Mouse (Mus musculus): ENCODE results near the gene Eps8l2.
A peak's percentile ranks its signal among the peaks of the same experiment; 100 is the strongest.

Gene Eps8l2

DNA sequence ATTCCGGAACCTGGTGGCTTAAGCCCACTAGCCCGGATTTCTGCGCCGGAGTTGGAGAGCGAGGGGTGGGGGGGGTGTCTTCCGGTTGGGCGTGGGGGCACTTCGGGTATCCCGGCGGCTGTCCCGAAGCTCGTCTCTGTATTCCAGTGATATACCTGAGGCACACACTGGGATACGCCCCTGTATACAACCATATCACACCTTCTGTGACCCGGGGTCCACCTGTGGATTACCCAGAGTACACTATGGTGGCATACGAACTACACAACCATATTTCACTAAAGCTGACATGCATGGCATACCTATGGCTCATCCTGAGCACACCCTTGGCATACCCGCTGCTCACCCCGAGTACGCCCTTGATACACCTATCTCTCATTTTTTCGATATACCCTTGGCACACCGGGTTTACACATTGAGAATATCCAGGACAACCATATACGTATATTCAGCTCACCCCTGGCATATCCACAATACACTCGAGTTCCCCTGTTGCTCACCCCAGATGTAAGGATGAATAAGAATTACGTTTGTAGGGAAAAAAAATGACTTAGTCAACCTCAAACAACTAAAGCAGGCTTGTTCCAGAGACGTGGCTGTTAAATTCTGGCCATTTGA is 10.2 kb upstream of the Eps8l2 start:
- no peak for DNase-seq (ENCODE audit: inconsistent age in 2 of 2, low spot score in 1 of 2)

DNA sequence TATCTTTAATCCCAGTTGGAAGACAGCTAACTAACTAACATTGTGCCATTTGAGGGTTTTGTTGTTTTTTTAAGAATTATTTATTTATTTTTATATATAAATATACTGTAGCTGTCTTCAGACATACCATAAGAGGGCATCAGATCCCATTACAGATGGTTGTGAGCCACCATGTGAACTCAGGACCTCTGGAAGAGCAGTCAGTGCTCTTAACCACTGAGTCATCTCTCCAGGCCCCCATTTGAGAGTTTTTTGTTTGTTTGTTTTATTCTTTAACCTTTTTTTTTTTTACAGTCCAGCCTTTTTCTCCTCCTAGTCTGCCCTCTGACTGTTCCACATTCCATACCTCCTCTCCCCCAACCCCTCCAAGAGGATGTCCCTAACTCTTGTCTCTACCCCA is 8.0 kb upstream of the Eps8l2 start:
- DNase-seq (ENCODE audit: inconsistent age in 2 of 2, low spot score in 1 of 2), result no peak

DNA sequence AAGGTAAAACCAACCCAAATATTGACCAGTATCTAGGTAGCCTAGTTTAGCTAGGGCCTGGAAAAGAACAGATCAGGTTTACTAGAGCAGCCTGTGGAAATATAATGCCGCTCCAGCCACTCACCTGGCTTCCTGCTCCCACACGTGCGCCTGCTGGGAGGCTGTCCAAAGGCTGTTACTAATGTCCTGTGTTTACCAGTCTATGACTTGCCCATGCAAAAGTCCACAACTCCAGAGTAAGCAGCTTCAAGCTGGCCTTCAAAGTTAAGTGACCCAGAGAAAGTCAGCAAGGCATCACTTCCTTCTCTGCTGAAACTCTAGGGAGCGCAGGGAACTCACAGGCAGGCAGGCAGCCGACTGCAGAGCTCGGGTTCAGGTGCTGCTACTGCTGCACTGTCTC is 6.7 kb upstream of the Eps8l2 start:
- DNase-seq (ENCODE audit: inconsistent age in 2 of 2, low spot score in 1 of 2), result no peak

DNA sequence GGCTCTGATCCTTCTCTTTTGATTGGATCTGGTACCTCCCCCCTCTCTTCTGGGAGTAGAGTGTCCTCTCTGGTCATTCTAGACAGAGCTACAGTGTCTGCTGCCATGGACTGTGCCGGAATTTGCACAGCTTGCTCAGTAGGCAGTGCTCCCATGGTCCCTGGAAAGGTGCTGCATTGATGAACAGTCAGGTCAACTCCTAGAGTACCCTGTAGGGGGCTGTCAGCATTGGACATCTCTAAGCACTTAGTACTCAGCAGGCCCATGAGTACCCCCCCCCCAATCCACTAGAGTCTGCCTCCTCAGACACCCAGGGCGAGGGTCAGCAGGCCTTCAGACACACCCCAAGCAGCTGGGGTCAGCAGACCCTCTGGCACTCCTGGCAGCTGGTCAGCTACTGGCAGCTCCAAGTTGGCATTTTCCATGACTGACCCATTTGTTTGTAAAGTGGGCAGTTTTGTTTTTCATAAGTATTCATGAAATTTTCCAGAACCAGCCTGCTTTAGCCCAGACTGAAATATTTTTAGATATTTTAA is 3.6 kb upstream of the Eps8l2 start:
- peak in 1 of 2 experiments; percentile 39 for DNase-seq (ENCODE audit: inconsistent age in 2 of 2, low spot score in 1 of 2)

DNA sequence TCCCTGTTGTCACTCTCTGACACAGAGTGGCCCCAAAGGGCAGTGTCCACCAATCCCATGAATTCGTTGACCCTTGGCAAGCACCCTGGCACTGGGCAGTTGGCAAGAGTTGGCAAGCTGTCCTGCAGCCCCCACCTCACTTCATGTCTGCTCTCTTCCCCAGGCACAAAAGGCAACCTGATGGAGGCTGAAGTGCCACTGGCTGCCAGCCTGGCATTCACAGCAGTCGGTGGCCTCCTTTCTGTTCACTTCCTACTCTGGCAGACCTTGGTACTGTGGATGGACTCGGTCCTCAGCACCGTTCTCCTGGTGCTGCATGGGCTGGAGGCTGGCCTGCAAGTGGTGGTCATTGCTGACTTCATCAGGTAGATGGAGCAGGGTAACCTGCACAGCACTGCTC is 3.0 kb upstream of the Eps8l2 start:
- no peak for DNase-seq (ENCODE audit: inconsistent age in 2 of 2, low spot score in 1 of 2)

DNA sequence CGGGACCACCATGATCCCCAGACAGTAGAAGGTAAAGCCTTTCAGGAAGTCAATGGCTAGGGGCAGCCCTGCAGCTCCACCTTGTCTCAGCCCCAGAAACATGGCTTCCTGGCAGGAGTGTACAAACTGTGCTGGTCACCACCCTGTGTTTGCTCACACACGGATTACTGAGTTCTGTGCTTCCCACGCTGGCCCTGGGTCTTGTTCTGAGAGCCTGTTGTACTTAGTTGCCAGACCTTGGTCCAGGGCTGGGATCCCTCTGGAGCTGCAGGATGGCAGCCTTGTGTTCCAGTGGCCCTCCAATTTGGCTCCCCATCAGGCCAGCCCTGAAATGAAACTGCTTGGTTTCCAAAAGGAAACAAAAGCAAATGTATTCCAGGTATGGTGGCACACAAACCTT is 2.4 kb upstream of the Eps8l2 start:
- DNase-seq (ENCODE audit: inconsistent age in 2 of 2, low spot score in 1 of 2), result no peak

DNA sequence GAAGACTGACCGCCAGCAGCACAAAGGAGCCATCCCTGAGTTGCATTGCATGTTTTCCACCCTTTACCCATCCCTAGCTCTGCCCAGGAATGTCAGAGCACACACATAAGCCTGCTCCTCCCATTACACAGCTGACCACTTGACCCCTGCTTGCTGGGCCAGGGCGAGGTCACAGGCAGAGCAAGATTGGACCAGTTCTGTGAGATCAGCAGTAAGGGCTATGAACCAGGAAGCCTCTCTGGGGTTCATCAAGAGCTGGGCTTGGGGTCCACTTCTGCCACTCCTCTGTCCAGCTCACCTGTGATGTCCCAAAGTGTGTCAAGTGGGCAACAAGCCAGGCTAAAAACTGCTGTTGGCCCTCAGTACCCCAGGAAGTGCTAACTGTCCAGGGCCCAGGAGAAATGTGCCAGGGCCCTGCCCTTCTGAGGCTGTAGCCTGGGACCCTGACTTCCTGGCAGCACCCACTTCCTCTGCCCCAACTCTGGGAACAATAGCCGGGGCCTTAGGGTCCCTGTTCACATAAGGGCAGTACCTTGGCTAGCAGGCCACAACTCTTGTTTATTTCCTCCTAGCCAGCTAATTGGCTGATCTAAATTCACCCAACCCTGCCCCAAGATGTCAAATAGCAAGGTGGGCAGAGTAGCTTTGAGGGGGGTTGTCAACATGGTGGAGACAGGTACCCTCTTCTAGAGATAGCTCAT is 814 bp upstream of the Eps8l2 start:
- DNase-seq (ENCODE audit: inconsistent age in 2 of 2, low spot score in 1 of 2), result no peak

DNA sequence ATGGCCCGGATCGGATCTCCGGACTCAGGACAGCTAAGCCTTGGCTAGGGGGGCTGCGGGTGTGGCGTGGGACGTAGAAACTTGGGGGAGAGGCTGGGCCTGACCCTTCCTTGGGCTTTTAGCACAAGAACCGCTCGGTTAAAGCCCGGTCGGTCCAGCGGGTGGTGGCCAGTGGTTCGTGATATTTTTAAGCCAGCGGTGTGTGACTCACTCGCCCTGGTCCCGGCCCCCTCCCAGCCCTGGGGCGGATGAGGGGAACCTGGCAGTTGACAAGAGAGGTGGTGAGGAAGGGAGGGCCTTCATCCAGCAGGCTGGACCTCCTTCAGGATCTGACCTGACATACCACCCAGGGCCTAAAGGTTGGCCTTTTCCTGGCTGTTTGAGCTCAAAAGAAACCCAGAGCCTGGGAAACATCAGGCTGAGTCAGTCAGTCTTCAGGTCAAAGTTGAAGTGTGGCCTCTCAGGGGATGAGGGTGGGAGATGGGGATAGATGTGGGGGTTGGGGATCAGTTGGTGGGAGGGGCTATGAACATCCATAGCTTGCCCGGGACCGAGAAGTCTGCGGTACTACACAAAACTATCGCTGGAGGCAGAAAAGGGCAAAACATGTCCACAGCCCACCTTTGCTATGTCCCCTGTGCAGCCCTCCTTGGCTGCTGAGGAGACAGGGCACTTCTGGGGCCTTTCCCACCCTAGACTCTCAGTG is 688 bp downstream of the Eps8l2 start:
- DNase-seq (ENCODE audit: inconsistent age in 2 of 2, low spot score in 1 of 2), result no peak

DNA sequence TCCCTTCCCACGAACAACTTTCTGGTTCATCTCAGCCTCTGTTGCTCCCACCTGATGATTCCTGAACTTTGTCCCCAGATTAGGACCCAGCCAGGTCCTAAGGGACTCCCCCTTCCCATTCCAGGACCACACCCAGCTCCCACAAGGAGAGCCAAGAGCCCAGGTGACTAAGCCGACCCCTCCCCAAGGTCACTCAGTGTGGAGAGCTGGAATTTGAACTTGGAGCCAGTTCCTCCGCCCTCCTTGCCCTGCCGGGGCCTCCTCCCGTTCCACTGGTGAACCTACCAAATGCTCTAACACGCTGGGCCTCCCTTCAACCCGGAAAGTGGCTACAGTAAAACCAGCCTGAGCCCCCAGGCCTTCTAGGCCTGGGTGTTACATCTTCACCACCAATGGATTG is 1.3 kb downstream of the Eps8l2 start:
- no peak for DNase-seq (ENCODE audit: inconsistent age in 2 of 2, low spot score in 1 of 2)

DNA sequence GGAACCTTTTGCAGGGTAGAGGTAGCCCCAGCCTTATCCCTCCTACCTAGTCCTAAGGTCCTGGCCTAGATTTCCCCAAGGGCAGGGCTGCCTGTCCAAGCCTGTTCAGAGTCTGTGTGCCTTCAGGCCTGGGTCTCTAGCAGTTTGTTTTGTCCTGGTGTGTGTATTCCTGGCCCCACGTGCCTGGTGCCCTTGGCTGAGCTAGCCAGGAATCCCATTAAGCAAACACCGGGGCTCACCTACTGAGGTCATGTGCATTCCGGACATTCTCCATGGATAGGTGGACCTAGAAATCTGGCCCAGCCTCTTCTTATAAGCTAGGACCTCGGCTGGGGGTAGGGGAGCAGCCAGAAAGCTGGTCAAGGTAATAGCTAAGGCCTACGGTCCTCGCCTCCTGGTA is 1.8 kb downstream of the Eps8l2 start:
- no peak for DNase-seq (ENCODE audit: inconsistent age in 2 of 2, low spot score in 1 of 2)

DNA sequence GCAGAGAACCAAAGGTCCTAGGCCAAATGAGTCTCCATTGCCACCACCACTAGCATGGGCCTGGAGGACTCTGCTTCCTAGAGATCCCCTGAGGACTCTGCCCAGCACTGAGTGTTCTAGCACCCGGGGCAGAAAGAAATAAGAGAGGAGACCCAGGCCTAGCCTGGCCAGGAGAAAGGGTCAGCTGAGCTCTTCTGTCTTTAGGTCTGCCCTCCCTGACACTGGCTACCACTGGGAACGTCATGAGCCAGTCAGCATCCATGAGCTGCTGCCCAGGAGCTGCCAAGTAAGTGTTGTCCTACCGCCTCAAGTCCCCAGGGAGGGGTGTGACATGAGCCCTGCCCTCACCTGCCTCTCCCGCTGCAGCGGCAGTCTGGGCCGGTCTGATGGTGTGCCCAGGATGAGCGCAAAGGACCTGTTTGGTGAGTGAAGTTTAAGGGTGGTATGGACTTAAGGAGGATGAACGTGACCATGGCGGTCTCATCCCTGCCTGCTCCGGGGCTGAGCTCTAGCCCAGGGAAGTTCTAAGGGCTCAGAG is 3.1 kb downstream of the Eps8l2 start:
- DNase-seq (ENCODE audit: inconsistent age in 2 of 2, low spot score in 1 of 2), result no peak

DNA sequence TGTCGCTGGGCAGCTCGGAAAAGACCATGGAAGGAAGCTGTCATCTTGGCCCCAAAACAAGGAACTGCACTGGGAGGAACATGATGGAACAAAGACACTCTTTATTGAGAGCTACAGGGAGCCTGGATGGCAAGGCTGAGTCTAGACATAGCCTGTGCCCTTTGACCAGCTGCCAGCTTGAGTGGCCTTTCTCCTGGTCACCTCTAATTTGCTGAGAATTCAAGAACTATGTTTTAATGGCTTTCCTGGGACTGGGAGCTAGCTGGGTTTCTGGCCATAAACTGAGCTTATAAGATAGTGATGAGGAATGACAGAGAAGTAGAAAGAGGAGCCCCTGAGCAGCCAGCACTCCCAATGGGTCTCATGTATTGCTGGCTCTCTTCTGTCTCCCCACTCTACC is 4.5 kb downstream of the Eps8l2 start:
- no peak for DNase-seq (ENCODE audit: inconsistent age in 2 of 2, low spot score in 1 of 2)

DNA sequence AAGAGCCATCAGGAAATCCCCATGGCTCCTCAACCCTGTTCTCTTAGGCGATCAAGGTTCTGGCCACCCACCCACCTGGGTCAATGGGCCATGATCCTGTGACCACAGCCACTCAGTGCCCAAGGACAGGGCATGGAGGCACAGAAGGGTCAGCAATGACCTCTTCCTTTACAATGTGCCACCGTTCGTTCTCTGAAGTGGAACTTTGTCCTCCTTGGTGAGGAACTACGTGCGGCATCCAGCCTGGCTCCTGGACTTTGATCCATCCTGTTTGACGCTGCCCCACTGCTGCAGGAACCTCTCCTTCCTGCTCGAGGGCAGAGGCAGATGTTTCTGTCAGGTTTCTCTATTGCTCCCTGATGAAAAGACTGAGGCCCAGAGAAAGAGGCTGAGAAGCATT is 5.0 kb downstream of the Eps8l2 start:
- no peak for DNase-seq (ENCODE audit: inconsistent age in 2 of 2, low spot score in 1 of 2)

DNA sequence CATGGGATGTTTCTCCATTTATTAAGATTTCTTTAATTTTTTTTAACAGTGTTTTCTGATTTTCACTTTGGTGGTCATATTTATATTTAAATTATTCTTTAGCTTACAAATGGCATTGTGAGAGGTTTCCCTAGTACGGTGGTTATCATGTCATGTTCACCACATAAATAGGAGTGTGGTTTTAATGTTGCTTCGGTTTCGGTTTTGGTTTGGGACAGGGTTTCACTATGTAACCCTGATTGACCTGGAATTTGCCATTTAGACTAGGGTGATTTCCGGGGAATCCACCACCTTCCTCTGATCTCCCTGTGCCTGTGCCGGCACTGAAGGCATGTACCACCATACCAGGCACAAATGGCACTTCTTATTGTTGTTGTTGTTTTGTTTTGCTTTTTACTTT is 6.1 kb downstream of the Eps8l2 start:
- DNase-seq (ENCODE audit: inconsistent age in 2 of 2, low spot score in 1 of 2), result no peak

DNA sequence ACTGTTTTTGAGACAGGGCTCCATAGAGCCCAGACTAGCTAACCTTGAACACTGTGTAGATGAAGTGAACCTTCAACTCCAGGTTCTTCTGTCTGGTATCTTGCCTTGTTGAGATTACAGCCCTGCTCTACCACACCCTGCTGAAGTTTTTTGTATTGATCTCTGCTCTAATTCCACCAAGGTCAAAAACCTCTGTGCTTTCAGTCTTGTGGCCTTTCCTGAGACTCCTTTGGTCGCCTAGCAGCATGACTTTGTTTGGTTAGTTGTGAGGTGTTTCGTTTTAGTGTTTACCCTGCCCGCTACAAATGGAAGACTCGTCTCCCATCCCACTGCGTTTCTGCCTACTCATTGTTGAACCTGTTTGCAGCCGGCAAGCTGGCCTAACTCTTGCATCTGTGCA is 12.4 kb downstream of the Eps8l2 start:
- no peak for DNase-seq (ENCODE audit: inconsistent age in 2 of 2, low spot score in 1 of 2)

DNA sequence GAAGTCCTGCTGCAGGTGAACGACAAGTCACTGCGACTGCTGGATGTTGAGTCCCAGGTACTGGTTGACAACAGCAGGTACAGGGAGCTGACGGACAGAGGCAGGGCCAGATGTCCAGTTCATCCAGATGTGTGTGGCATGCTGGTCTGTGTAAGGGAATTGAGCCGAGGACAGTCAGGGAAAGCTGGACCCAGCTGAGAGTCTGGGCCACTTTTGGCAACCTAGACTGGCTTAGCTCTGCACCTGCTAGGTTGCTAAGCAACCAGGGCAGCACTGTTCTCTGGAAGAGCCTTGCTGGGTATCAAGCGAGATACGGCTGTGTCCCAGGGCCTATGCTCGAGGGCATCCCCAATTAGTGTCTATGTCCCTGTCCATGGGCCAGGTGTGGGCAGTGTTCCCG is 16.4 kb downstream of the Eps8l2 start:
- DNase-seq (ENCODE audit: inconsistent age in 2 of 2, low spot score in 1 of 2), result no peak

DNA sequence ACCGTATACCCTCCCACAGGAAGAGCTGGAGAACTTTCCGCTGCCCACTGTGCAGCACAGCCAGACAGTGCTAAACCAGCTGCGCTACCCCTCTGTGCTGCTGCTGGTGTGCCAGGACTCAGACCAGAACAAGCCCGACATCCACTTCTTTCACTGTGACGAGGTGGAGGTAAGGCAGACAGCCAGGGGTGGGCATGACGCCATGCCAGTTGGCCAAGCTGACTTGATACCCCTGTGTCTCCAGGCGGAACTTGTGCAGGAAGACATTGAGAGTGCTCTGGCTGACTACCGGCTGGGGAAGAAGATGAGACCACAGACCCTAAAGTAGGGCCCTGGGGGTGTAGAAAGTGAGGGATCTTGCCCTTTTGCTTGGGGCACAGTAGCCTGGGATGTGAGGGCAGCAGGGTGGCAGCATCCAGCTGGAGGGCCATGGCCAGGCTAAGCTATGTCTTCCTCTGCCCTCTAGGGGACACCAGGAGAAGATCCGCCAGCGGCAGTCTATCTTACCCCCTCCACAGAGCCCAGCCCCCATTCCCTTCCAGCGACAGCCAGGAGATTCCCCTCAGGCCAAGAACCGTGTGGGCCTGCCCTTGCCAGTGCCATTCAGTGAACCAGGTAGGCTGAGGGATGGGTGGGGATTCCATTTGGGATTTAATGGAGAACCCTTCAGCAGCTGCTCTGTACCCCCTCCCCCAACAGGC is 17.1 kb downstream of the Eps8l2 start:
- DNase-seq (ENCODE audit: inconsistent age in 2 of 2, low spot score in 1 of 2), result peak in 1 of 2 experiments; percentile 59

DNA sequence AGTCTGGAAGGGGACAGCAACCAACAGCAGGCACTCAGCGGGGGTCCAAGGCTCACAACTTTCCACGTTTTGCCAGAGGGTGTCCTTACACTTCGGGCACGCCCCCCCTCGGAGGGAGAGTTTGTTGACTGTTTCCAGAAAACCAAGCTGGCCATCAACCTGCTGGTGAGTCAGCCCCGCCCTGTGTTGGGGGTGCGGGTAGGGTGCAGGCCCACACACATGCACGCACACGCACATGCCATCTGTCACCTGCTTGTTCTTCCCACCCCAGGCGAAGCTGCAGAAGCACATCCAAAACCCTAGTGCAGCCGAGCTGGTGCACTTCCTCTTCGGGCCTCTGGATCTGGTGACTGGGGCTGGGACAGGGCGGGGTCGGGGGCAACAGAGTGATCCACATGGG is 18.3 kb downstream of the Eps8l2 start:
- no peak for DNase-seq (ENCODE audit: inconsistent age in 2 of 2, low spot score in 1 of 2)

DNA sequence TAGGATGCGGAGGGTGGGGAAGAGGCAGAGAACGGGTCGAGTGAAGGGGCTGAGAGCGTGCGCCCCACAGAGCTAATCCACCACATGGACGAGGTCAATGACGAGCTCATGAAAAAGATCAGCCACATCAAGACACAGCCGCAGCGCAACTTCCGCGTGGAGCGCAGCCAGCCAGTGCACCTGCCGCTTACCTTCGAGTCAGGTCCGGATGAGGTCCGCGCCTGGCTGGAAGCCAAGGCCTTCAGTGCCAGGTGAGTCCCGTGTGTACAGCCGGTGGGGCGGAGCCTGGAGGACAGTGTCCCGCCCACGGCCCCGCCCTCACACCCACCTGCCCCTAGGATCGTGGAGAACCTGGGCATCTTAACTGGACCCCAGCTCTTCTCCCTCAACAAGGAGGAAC is 22.8 kb downstream of the Eps8l2 start:
- no peak for DNase-seq (ENCODE audit: inconsistent age in 2 of 2, low spot score in 1 of 2)

DNA sequence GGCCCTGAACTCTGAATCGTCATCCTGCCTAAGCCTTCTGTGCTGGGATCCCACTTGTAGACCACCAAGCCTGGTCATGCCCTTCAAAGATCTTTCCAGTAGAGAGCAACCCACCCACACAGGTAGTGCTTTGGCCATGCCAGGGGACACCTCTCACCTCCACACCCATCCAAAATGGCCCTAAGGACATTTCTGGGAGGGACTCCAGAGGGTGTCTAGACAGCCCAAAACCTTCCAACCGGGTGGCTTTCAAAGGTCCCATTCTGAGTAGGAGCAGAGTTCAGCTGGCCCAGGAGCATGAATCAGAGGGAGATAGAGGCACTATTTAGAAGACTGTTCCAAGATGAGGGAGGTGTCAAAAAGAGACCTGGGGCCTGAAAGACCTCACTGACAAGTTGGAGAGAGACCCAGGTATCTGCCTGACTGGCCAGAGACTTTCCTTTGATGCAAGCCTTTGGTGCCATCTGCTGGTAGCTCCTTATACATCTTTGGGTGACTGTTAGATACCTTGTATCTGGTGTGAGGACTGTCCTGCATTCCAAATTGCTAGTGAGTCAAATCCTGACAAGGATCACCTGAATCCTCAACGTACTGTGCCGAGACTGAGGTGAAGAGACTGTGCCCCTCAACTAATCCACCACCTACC is 24.5 kb downstream of the Eps8l2 start:
- DNase-seq (ENCODE audit: inconsistent age in 2 of 2, low spot score in 1 of 2), result peak; percentile 74 to 93

DNA sequence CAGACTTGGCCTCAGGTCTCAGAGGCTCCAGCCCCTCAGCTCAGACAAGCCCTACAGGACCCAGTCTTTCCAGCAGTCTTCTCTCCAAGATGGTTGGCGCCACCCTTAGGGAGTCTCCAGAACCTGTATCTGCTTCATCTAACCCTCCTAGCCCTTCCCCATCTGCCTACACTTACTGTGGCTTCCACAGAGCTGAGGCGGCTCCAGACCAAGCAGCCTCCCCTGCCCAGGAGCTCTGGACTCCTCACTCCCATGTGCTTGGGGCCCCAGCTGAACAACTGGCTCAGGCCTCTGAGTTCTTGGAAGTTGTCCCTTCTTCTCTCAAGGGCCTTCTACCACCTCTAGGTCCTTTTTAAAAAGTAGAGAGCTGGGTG is 25.1 kb downstream of the Eps8l2 start:
- DNase-seq (ENCODE audit: inconsistent age in 2 of 2, low spot score in 1 of 2), result no peak

All from adrenal gland, adult (tissue).